Mouse (Mus musculus) urinary bladder, postnatal 36 days (tissue): ENCODE measurements at regions not wholly inside any gene's neighbourhood (a gene's known extent, or its start where the extent isn't known, plus 50 kb on each side); places are given as distances from the start of the nearest gene placed in this dataset.
A peak's percentile ranks its signal among the peaks of the same experiment; 100 is the strongest.

Source experiments
- DNase-seq, 2 experiments: peaks; one replicate each; pipeline ENCODE4 v3.0.0; 2022; ENCODE audit warnings: low spot score in 2 of 2, mixed read lengths in 1 of 2

GRCm38 (mm10) chr13:51930301-51930747 is 83.8 kb downstream of the Gadd45g start:
- DNase-seq = peak in 1 of 2 experiments; percentile 66

GRCm38 (mm10) chr13:51930931-51931330 is 84.5 kb downstream of the Gadd45g start:
- DNase-seq = no peak

GRCm38 (mm10) chr13:51935827-51936226 is 89.3 kb downstream of the Gadd45g start:
- no peak for DNase-seq

- DNase-seq = no peak
Observed at GRCm38 (mm10) chr13:51936441-51936840, 90.0 kb downstream of the Gadd45g start.

- no peak for DNase-seq
Observed at GRCm38 (mm10) chr13:51937898-51938297, 91.4 kb downstream of the Gadd45g start.

- no peak for DNase-seq
Observed at GRCm38 (mm10) chr13:51939262-51939661, 92.8 kb downstream of the Gadd45g start.

- no peak for DNase-seq
Observed at GRCm38 (mm10) chr13:51939715-51940114, 93.2 kb downstream of the Gadd45g start.

GRCm38 (mm10) chr13:51946171-51946570 is 99.7 kb downstream of the Gadd45g start:
- peak in 1 of 2 experiments; percentile 68 for DNase-seq

GRCm38 (mm10) chr13:51948896-51949295 is 102.4 kb downstream of the Gadd45g start:
- DNase-seq = no peak

GRCm38 (mm10) chr13:51951506-51952038 is 105.1 kb downstream of the Gadd45g start:
- no peak for DNase-seq

GRCm38 (mm10) chr13:51953084-51953483 is 106.6 kb downstream of the Gadd45g start:
- DNase-seq = no peak

- no peak for DNase-seq
Observed at GRCm38 (mm10) chr13:51953569-51953968, 107.1 kb downstream of the Gadd45g start.

- no peak for DNase-seq
Observed at GRCm38 (mm10) chr13:51957101-51957500, 110.6 kb downstream of the Gadd45g start.

GRCm38 (mm10) chr13:51959591-51959990 is 113.1 kb downstream of the Gadd45g start:
- no peak for DNase-seq

- no peak for DNase-seq
Observed at GRCm38 (mm10) chr13:51960262-51960661, 113.8 kb downstream of the Gadd45g start.

GRCm38 (mm10) chr13:51962191-51962611 is 115.7 kb downstream of the Gadd45g start:
- DNase-seq = peak in 1 of 2 experiments; percentile 41

- DNase-seq = no peak
Observed at GRCm38 (mm10) chr13:51962676-51963075, 116.2 kb downstream of the Gadd45g start.

- DNase-seq = no peak
Observed at GRCm38 (mm10) chr13:51963966-51964365, 117.5 kb downstream of the Gadd45g start.

- DNase-seq = peak in 1 of 2 experiments; percentile 57
Observed at GRCm38 (mm10) chr13:51964416-51964815, 117.9 kb downstream of the Gadd45g start.

- no peak for DNase-seq
Observed at GRCm38 (mm10) chr13:51964921-51965320, 118.4 kb downstream of the Gadd45g start.

GRCm38 (mm10) chr13:51968103-51968502 is 121.6 kb downstream of the Gadd45g start:
- no peak for DNase-seq

GRCm38 (mm10) chr13:51968796-51969195 is 122.3 kb downstream of the Gadd45g start:
- DNase-seq = peak in 1 of 2 experiments; percentile 51

GRCm38 (mm10) chr13:51970051-51970450 is 123.6 kb downstream of the Gadd45g start:
- DNase-seq = peak; percentile 44 to 68
